In the genomic region with DNA sequence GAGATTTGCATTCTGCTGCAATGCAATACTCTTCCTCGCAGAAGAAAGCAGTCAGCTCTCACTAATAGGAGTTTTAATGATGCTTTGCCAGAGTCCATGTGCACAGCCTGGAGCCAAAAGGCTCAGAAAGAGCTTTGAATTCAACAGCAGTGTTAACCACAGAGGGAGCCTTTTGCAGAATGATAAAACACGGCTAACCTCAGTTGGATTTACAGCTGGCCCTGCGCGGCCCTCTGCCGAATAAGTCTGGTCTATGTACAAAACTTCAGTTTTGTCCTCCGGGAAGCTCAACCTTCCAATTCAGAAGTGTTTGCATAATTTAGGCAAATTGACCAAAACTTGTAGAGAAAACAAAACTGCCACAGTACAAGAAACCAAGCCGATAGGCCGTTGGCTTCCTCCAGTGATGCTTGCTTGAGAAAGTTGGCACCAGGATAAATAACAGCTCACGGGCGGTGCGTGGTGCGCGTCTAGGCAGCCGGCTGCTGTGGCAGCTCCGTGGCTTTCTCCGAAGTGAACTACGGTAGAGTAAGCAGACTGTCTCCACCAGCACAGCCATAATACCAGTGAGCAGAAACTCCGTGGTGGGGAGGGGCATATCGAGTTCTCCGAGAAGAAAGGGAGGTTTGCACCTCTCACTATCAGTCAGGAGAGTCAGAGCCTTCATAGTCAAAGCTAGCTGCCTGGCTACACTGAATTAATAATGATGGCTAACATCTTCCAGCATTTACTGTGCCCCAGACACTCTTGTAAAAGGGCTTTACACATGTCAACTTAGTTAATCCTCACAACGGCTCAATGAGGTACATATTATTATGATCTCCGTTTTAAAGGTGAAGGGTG, we compare ENCODE assay signal across 8 mouse cellular contexts. TPM values are rescaled to one million over a fixed set of nuclear protein-coding genes. Genes with fewer than 3 reads are reported as not detected.
A peak's percentile ranks its signal among the peaks of the same experiment; 100 is the strongest.
DNase-seq lines count a peak whose midpoint lies in the region; ATAC-seq lines count a peak whose summit lies in the region.

No protein-coding gene starts in this region.

- H3K4me3 ChIP-seq in kidney, embryonic 14.5 days (ENCODE audit: low read length) = peak overlapping the region; percentile 17; the same call in 1 of the 2 replicates
- peak overlapping the region; percentile 35 for H3K4me3 ChIP-seq in heart, embryonic 16.5 days (ENCODE audit: low read length)
- H3K4me3 ChIP-seq in limb, embryonic 10.5 days = peak overlapping the region; percentile 34

- H3K27me3 ChIP-seq in kidney, embryonic 14.5 days (ENCODE audit: control insufficient read depth, insufficient read depth, low read length) = no peaks in the 10 kb centered on the region
- no peaks in the 10 kb centered on the region for H3K27me3 ChIP-seq in heart, embryonic 16.5 days (ENCODE audit: control insufficient read depth, insufficient read depth, low read length)
- no peaks in the 10 kb centered on the region for H3K27me3 ChIP-seq in limb, embryonic 10.5 days (ENCODE audit: low read depth, poor library complexity, severe bottlenecking)

- peaks cover 32% of the 10 kb centered on the region for H3K4me1 ChIP-seq in kidney, embryonic 14.5 days (ENCODE audit: control insufficient read depth, insufficient read depth, low read length)
- peaks cover 16% of the 10 kb centered on the region for H3K4me1 ChIP-seq in heart, embryonic 16.5 days (ENCODE audit: control insufficient read depth, insufficient read depth, low read length)
- peaks cover 57% of the 10 kb centered on the region for H3K4me1 ChIP-seq in limb, embryonic 10.5 days

- peak; percentile 36; the same call in 1 of the 2 replicates for ATAC-seq in kidney, embryonic 14.5 days (ENCODE audit: low FRiP score, low TSS enrichment)
- ATAC-seq in heart, embryonic 16.5 days (replicated peaks; ENCODE audit: extremely low read depth, insufficient read depth, low FRiP score) = no peak

- H3K9me3 ChIP-seq in kidney, embryonic 14.5 days (ENCODE audit: control insufficient read depth, low read length) = no peaks in the 10 kb centered on the region
- H3K9me3 ChIP-seq in heart, embryonic 16.5 days (replicated peaks; ENCODE audit: control insufficient read depth, low read length) = no peaks in the 10 kb centered on the region
- H3K9me3 ChIP-seq in limb, embryonic 10.5 days (replicated peaks) = no peaks in the 10 kb centered on the region

- H3K27ac ChIP-seq in kidney, embryonic 14.5 days (ENCODE audit: low read depth, low read length) = no peak overlapping the region
- H3K27ac ChIP-seq in heart, embryonic 16.5 days (ENCODE audit: low read length) = no peak overlapping the region
- H3K27ac ChIP-seq in limb, embryonic 10.5 days = peak overlapping the region; percentile 91

- H3K36me3 ChIP-seq in kidney, embryonic 14.5 days (ENCODE audit: control insufficient read depth, insufficient read depth, low read length) = no peaks in the 10 kb centered on the region
- no peaks in the 10 kb centered on the region for H3K36me3 ChIP-seq in heart, embryonic 16.5 days (ENCODE audit: control insufficient read depth, insufficient read depth)
- no peaks in the 10 kb centered on the region for H3K36me3 ChIP-seq in limb, embryonic 10.5 days

- no peak overlapping the region; the same call in 1 of the 2 replicates for H3K9ac ChIP-seq in kidney, embryonic 14.5 days (ENCODE audit: low read depth, low read length)
- H3K9ac ChIP-seq in heart, embryonic 16.5 days (ENCODE audit: low read length) = no peak overlapping the region

- DNase-seq in kidney, adult 9 months = no peak
- DNase-seq in embryo, embryonic 10.5 days (ENCODE audit: low spot score) = peak; percentile 81
- no peak for DNase-seq in limb, embryonic 10.5 days (ENCODE audit: low spot score)
- peak; percentile 51 for DNase-seq in neural tube, embryonic 10.5 days (ENCODE audit: extremely low spot score, low spot score)
- DNase-seq in yolk sac, embryonic 10.5 days (ENCODE audit: low spot score) = no peak
- no peak for DNase-seq in c-Kit-positive CD71-positive TER-119-positive erythroid progenitor cells, embryonic 14.5 days (ENCODE audit: low spot score)

- peak overlapping the region; percentile 43 for H3K4me2 ChIP-seq in kidney, embryonic 14.5 days (replicated peaks; ENCODE audit: low read depth, low read length)
- peak overlapping the region; percentile 57 for H3K4me2 ChIP-seq in heart, embryonic 16.5 days (ENCODE audit: low read depth, low read length)

- 21% methylated on average over 22 of the region's 22 CpGs for WGBS in kidney, embryonic 14.5 days
- 36% methylated on average over 22 of the region's 22 CpGs for WGBS in heart, embryonic 16.5 days
- WGBS in limb, embryonic 10.5 days = 32% methylated on average over 22 of the region's 22 CpGs

RNA-seq across cellular contexts. Expression of a gene that starts 3.2 kb away (rescaled TPM):
- 32.3 and 40.6 TPM in 2 replicates for polyA plus RNA-seq in kidney, embryonic 14.5 days (2014; fragmentation: Nextera tagmentation; extraction: Ambion mirVana)
- polyA plus RNA-seq in heart, embryonic 16.5 days (2015; fragmentation: Nextera tagmentation; extraction: Ambion mirVana) = 26.5 TPM in 2 replicates
- 371 and 448 TPM in 2 replicates for polyA plus RNA-seq in limb, embryonic 10.5 days (2016; fragmentation: Nextera tagmentation; extraction: Ambion mirVana)

Comparison
In these comparisons a context has a peak if more than half of its experiments do, and no peak if none do; other contexts are left out.
1. DNase-seq: peak in embryo, embryonic 10.5 days (single experiment) and neural tube, embryonic 10.5 days (single experiment); none in kidney, adult 9 months (single experiment), limb, embryonic 10.5 days (single experiment), yolk sac, embryonic 10.5 days (single experiment) and c-Kit-positive CD71-positive TER-119-positive erythroid progenitor cells, embryonic 14.5 days (single experiment).
2. Peak in every context shown above with its lines, with median percentiles within 50 percentile points of each other: H3K4me3 ChIP-seq.